Mouse (Mus musculus) thymus, adult 2 months (tissue): ENCODE measurements around the gene Bcl11b. TPM values are rescaled to one million over a fixed set of nuclear protein-coding genes. Genes with fewer than 3 reads are reported as not detected.
A peak's percentile ranks its signal among the peaks of the same experiment; 100 is the strongest.

Source experiments
- DNase-seq: peaks from one replicate; pipeline ENCODE4 v3.0.0; 2021
- H3K27ac ChIP-seq: fragments of 200-500 bp; 2 replicates; pipeline ENCODE4 v1.5.1; 2012; ENCODE audit warnings: low read length, control low read depth; ENCODE audit not compliant: control insufficient read depth, insufficient read depth
- H3K27me3 ChIP-seq: fragments of 200-500 bp; 2 replicates; pipeline ENCODE4 v1.6.1; 2012; ENCODE audit warnings: mild to moderate bottlenecking, low read length, moderate library complexity, mixed read lengths; ENCODE audit not compliant: control insufficient read depth, insufficient read depth
- H3K36me3 ChIP-seq: fragments of 200-500 bp; 2 replicates; pipeline ENCODE4 v1.6.1; 2012; ENCODE audit warnings: mild to moderate bottlenecking, low read length, moderate library complexity; ENCODE audit not compliant: control insufficient read depth, insufficient read depth
- H3K4me1 ChIP-seq: fragments of 200-500 bp; replicated peaks from 2 replicates; pipeline ENCODE4 v1.6.1; 2012; ENCODE audit warnings: low read length; ENCODE audit not compliant: control insufficient read depth, insufficient read depth
- H3K4me3 ChIP-seq: fragments of 200-500 bp; 2 replicates; pipeline ENCODE4 v1.5.1; 2012; ENCODE audit warnings: mild to moderate bottlenecking, low read length, control low read depth, moderate library complexity; ENCODE audit not compliant: control insufficient read depth, insufficient read depth
- CTCF ChIP-seq: fragments of 200-500 bp; IDR thresholded peaks from 2 replicates; pipeline ENCODE4 v1.5.1; 2012; ENCODE audit warnings: mild to moderate bottlenecking, control low read depth, low read length, moderate library complexity, borderline replicate concordance; ENCODE audit not compliant: control insufficient read depth, poor library complexity, insufficient read depth; ENCODE audit errors: extremely low read depth
- POLR2A ChIP-seq: fragments of 200-500 bp; IDR thresholded peaks from 2 replicates; pipeline ENCODE4 v1.6.1; 2012; ENCODE audit warnings: mild to moderate bottlenecking, low read length, control low read depth, moderate library complexity; ENCODE audit not compliant: control insufficient read depth, poor library complexity, insufficient read depth; ENCODE audit errors: extremely low read depth
- WGBS: fragments of 180-500 bp; shearing (Covaris S2); methylation state at CpG from one replicate; pipeline ENCODE4 v1.1.7; 2018; 5-methylcytosine and 5-hydroxymethylcytosine counted together
- polyA plus RNA-seq: library from polyadenylated mRNA; depleted of rRNA; stranded (reverse); fragments of >200 nt; gene quantifications from 2 replicates; pipeline ENCODE4 v1.2.3, GENCODE M21; 2012

Gene Bcl11b
- polyA plus RNA-seq, 1 experiment: 346 TPM

GRCm38 (mm10) chr12:107998746-107999145 is 4.7 kb downstream of the Bcl11b start:
- Histone ChIP-seq H3K27me3 (no peaks in the 10 kb centered on the region), H3K4me3 (peak overlapping the region; percentile 34), H3K36me3 (peaks cover 9% of the 10 kb centered on the region), H3K4me1 (peaks cover 30% of the 10 kb centered on the region), H3K27ac (peak overlapping the region; percentile 76; the same call in 1 of the 2 replicates)
- peak; percentile 93 for DNase-seq
- under 1% methylated on average over 20 of the region's 20 CpGs for WGBS
- TF ChIP-seq POLR2A (no peak), CTCF (peak; percentile 99)

- H3K4me1 ChIP-seq: peaks cover 37% of the 10 kb centered on the region
- 26% methylated on average over 11 of the region's 11 CpGs for WGBS
- no peak for DNase-seq
- peak overlapping the region; percentile 58 for H3K4me3 ChIP-seq
- no peaks in the 10 kb centered on the region for H3K27me3 ChIP-seq
- peaks cover 9% of the 10 kb centered on the region for H3K36me3 ChIP-seq
- TF ChIP-seq POLR2A (no peak), CTCF (no peak)
- peak overlapping the region; percentile 75 for H3K27ac ChIP-seq
Measured at GRCm38 (mm10) chr12:107997901-107998300, 5.5 kb downstream of the Bcl11b start.

- no peak for DNase-seq
- Histone ChIP-seq H3K36me3 (peaks cover 9% of the 10 kb centered on the region), H3K4me3 (peak overlapping the region; percentile 36), H3K27me3 (no peaks in the 10 kb centered on the region), H3K4me1 (peaks cover 42% of the 10 kb centered on the region), H3K27ac (peak overlapping the region; percentile 76)
- TF ChIP-seq CTCF: no peak
- TF ChIP-seq POLR2A: no peak
- 8% methylated on average over 3 of the region's 3 CpGs for WGBS
Measured at GRCm38 (mm10) chr12:107997241-107997640, 6.2 kb downstream of the Bcl11b start.

GRCm38 (mm10) chr12:107996773-107997172 is 6.6 kb downstream of the Bcl11b start:
- WGBS: 21% methylated on average over 4 of the region's 4 CpGs
- H3K4me3 ChIP-seq: peak overlapping the region; percentile 36
- peaks cover 44% of the 10 kb centered on the region for H3K4me1 ChIP-seq
- peak; percentile 24 for DNase-seq
- H3K27me3 ChIP-seq: no peaks in the 10 kb centered on the region
- peaks cover 9% of the 10 kb centered on the region for H3K36me3 ChIP-seq
- no peak for TF ChIP-seq CTCF
- TF ChIP-seq POLR2A: no peak
- peak overlapping the region; percentile 76 for H3K27ac ChIP-seq

GRCm38 (mm10) chr12:107996216-107996615 is 7.2 kb downstream of the Bcl11b start:
- TF ChIP-seq CTCF (no peak), POLR2A (no peak)
- no peaks in the 10 kb centered on the region for H3K27me3 ChIP-seq
- H3K4me3 ChIP-seq: no peak overlapping the region
- H3K36me3 ChIP-seq: peaks cover 9% of the 10 kb centered on the region
- no peak for DNase-seq
- 12% methylated on average over 6 of the region's 6 CpGs for WGBS
- H3K4me1 ChIP-seq: peaks cover 46% of the 10 kb centered on the region
- peak overlapping the region; percentile 30; the same call in 1 of the 2 replicates for H3K27ac ChIP-seq

- Histone ChIP-seq H3K27ac (peak overlapping the region; percentile 61), H3K36me3 (peaks cover 19% of the 10 kb centered on the region), H3K27me3 (no peaks in the 10 kb centered on the region), H3K4me3 (peak overlapping the region; percentile 13; the same call in 1 of the 2 replicates), H3K4me1 (peaks cover 61% of the 10 kb centered on the region)
- TF ChIP-seq CTCF (no peak), POLR2A (no peak)
- DNase-seq: no peak
- 38% methylated on average over 4 of the region's 4 CpGs for WGBS
Measured at GRCm38 (mm10) chr12:107994421-107994820, 9.0 kb downstream of the Bcl11b start.

- 11% methylated on average over 4 of the region's 4 CpGs for WGBS
- peak overlapping the region; percentile 60 for H3K27ac ChIP-seq
- peak; percentile 36; the same call in 1 of the 2 replicates for TF ChIP-seq POLR2A
- TF ChIP-seq CTCF: 0 out of 2 replicates have a peak, but pooled peaks have one; percentile 9
- H3K4me1 ChIP-seq: peaks cover 70% of the 10 kb centered on the region
- H3K4me3 ChIP-seq: peak overlapping the region; percentile 15; the same call in 1 of the 2 replicates
- DNase-seq: peak; percentile 79
- peaks cover 28% of the 10 kb centered on the region for H3K36me3 ChIP-seq
- no peaks in the 10 kb centered on the region for H3K27me3 ChIP-seq
Measured at GRCm38 (mm10) chr12:107993029-107993428, 10.4 kb downstream of the Bcl11b start.
